Mouse (Mus musculus) right cerebral cortex, postnatal 10 days (tissue): Measurements from ENCODE around the gene Muc16.

Experiments
- DNase-seq, 2 experiments: peaks; one replicate each; pipeline ENCODE4 v3.0.0; 2021; ENCODE audit warnings: low spot score in 2 of 2

Muc16 gene

DNA sequence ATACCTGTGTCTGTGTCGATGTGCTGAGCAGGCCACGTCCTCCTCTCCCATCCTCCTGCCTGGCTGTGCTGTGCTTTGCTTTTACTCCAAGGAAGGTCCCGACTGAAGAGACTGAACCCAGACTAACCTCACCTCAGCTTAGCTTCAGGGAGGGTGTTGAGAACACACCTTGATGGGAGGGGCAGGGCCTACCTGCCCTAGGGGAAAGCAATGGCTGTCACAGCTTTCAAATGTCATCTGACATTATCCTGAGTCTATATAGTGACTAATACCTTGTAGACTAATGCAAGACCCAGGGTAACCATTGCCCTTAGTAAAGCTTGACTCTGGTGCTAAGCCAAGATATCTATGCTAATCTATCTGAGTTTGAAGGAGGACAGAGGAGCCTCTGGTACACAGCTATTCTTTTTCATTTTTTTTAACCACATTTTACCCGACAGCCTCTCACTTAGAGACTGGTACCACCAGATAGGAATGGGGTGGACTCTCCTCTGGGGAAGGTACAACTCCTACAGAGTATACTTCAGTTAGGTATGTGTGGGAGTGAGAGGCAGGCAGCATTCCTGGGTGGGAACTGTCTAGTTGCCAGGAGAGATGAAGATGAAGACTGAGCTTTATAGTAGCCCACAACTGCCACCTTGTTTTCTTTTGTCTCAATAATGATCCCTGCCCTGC is at the start of gene Muc16:
TSS of gene Muc16 (minus strand) at position 51 of the 675 bp plus-strand sequence.
- DNase-seq = no peak

DNA sequence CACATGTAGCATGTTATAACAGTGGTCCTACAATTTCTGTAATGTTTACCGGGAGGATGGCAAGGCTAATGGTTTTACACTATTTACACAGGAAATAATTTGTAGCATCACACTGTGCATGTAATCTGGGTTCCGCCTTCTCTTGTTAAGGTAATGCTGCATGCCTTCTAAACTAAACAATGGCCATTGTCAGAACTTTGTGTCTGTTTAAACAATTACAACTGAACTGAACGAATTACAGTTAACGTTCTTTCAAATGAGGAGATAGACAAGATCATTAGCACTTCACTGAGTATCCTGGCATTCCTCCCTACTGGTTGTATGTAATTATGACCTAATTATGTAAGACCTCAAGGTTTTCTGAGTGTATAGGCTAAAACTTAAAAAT is 48.4 kb upstream of the Muc16 start:
- DNase-seq = no peak

DNA sequence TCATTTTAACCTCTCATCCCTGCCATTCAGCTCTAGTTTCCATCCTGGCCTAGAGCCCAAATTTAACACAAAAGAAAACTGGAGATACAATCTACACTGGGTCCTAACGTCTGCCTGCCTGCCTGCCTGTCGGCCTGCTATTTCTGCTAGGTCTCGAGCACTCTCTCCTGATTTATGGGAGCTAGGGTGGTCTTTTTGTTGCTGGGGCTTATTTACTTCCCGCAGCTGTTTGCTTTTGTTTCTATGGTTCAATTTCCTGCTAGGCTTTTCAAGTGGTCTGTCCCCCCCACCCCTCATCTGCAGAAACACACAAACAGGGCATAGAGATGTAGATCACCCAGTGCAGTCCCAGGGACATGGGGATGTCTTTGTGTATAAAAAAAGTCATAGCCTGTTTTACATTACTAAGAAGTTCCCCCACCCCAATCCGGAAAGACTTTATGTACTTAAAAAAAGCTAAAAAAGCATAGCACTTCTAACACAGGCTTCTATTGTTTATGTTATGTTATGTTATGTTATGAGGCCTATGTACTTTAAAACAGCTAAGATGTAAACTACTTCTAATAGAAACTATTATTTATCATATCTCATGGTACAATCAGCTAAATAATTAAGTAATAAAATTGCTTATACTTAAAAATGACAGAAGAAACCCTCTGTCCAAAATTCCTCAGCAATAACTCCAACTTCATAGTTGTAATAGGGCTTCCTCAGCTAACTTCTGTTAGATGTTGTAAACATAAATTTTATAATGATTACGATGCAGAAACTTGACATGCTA is 47.8 kb upstream of the Muc16 start:
- DNase-seq = no peak

GRCm38 (mm10) chr9:18721011-18721410 is 46.7 kb upstream of the Muc16 start:
- no peak for DNase-seq

- no peak for DNase-seq
Observed at GRCm38 (mm10) chr9:18705628-18706027, 31.3 kb upstream of the Muc16 start.

- no peak for DNase-seq
Observed at GRCm38 (mm10) chr9:18598366-18598765, 76.0 kb downstream of the Muc16 start.

DNA sequence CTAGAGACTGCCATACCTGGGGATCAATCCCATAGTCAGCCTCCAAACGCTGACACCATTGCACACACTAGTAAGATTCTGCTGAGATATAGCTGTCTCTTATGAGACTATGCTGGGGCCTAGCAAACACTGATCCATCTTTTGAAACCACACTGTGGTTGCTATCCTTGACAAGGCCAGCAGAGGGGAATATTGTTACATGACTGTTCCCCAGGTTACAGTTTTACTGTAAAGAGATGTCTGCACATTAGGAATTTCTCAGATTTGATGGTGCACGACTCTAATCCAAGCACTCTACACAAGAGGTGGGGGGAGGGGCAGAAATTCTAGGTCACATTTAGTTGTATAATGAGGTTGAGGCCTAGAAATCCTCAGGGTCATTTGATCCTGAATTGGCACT is 166.2 kb downstream of the Muc16 start:
- peak; percentile 25 to 44 for DNase-seq

- no peak for DNase-seq
Observed at GRCm38 (mm10) chr9:18478168-18478567, 196.2 kb downstream of the Muc16 start, which contains the start of the genes Zfp558 and Mbd3l1. TSS of gene Zfp558 (minus strand) at chr9:18478268. TSS of gene Mbd3l1 (plus strand) at chr9:18478359.

DNA sequence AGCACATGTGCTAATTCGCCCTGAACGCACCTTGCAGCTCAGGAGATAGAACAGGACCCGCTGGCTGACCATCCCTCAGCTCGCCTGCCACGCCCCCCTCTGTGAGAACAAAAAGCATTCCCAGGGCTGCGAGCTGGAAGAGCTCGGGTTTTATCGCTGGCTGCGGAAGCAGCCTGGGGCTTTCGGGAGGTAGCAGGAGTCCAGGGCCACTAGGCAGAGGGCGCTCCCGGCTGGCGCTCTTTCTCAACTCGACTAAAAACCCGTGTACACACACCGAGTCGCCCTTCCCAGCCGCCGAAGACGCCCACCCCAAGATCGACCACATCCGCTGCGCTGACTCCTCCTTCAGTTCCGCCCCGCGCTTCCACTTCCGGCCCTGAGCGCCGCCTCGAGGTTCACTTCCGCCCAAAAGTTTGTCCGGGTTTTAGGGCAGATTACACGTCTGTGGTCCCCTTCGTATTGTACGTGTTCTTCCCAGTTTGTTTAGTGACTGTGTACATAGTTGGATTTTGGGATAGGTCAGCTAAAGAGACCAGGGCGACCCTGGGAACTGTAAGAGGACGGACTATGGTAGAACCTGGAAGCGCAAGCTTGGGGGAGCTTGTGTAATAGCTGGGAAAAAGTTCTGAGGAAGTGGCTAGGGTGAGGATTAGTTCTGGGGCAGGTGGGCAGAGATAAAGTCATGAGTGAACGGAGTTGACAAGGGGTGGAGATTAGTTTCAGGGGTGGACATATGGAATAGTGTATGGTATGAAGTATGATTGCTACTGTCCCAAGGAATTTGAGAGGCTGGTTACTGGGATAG is 200.8 kb downstream of the Muc16 start:
- DNase-seq = peak; percentile 78 to 86

- no peak for DNase-seq
Observed at GRCm38 (mm10) chr9:18468005-18468404, 206.3 kb downstream of the Muc16 start.

GRCm38 (mm10) chr9:18467350-18467749 is 207.0 kb downstream of the Muc16 start:
- DNase-seq = no peak

DNA sequence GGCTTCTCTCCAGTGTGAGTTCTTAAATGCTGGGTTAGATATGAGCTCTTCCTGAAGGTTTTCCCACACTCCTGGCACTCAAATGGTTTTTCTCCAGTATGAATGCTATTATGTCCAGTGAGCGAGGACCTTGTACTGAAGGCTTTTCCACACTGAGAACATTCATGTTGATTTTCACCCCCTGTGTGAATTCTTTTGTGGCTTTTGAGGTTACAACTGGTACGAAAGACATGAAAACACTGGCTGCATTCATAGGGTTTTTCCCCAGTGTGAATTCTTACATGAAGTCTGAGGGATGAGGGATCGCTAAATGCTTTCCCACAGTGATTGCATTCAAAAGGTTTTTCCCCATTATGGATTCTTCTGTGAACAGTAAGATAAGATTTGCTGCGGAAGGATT is 217.8 kb downstream of the Muc16 start:
- DNase-seq = no peak
